Mouse (Mus musculus): Measurements from ENCODE around the gene Pnliprp1. TPM values are rescaled to one million over a fixed set of nuclear protein-coding genes. Genes with fewer than 3 reads are reported as not detected.

The Pnliprp1 gene
- polyA plus RNA-seq, 1 experiment: 3.3 TPM

DNA sequence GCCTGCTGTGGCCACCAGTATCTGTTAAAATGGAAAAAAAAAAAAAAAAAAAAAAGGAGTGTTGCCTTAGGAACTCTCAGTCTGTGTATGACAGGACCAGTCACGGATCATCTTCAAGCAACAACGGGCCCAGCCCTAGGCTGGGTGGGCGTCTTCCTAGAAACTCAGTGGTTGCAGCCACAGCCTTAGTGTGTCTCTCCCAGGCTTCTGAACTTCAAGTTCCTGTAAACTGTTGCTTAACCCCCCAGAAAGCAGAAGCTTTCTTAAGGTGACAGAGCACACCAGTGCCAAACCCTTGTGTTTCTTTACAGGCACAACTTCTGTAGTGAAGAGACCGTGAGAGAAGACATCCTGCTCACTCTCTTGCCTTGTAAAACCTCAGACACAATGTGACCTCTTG lies 15.0 kb downstream of the Pnliprp1 start:
- no peaks in the 10 kb centered on the region for H3K36me3 ChIP-seq (ENCODE audit: control insufficient read depth, insufficient read depth, low read length)
- WGBS: 71% methylated on average over 4 of the region's 4 CpGs
- no peak overlapping the region for H3K4me3 ChIP-seq (ENCODE audit: low read depth, low read length)
- TF ChIP-seq CTCF (IDR thresholded peaks at IDR 0.05; ENCODE audit: extremely low read depth, insufficient read length, insufficient replicate concordance, low read depth, low read length) (no peak), POLR2A (IDR thresholded peaks at IDR 0.05; ENCODE audit: low read depth, low read length) (no peak)
- H3K4me1 ChIP-seq (ENCODE audit: control insufficient read depth, insufficient read depth, insufficient read length, low read length): peaks cover 7% of the 10 kb centered on the region; the same call in 1 of the 2 replicates
- H3K27ac ChIP-seq (ENCODE audit: insufficient read depth, low read depth, low read length): no peak overlapping the region
- no peaks in the 10 kb centered on the region for H3K27me3 ChIP-seq (ENCODE audit: control insufficient read depth, insufficient read depth, low read length)

DNA sequence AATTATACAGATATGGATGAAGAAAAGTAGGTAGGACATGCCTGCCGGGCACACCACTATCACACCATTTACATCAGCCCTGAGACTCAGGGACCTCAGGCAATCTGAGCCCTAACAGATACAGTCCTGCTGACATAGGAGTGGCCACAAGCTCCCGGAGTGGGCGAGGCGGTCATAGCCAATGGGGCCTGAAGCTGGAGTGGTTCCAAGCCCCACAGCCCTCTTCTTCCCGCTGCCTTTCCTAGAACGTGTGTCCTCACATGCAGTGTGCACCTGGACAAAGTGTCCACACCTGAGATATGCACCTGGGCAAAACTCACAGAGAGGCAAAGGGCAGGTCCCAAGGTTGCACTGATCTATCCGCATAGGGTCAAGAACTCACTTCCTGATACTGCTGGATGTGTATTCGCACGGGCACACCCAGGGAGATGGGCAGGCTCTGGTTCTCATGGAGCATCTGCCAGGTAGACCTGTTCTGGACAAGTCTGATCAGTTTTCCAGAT lies 18.9 kb downstream of the Pnliprp1 start:
- Histone ChIP-seq H3K27me3 (ENCODE audit: control insufficient read depth, insufficient read depth, low read length) (no peaks in the 10 kb centered on the region), H3K27ac (ENCODE audit: insufficient read depth, low read depth, low read length) (peak overlapping the region; percentile 25; the same call in 1 of the 2 replicates), H3K4me3 (ENCODE audit: low read depth, low read length) (no peak overlapping the region), H3K36me3 (ENCODE audit: control insufficient read depth, insufficient read depth, low read length) (no peaks in the 10 kb centered on the region), H3K4me1 (ENCODE audit: control insufficient read depth, insufficient read depth, insufficient read length, low read length) (peaks cover 16% of the 10 kb centered on the region; the same call in 1 of the 2 replicates)
- TF ChIP-seq POLR2A (IDR thresholded peaks at IDR 0.05; ENCODE audit: low read depth, low read length) (no peak), CTCF (IDR thresholded peaks at IDR 0.05; ENCODE audit: extremely low read depth, insufficient read length, insufficient replicate concordance, low read depth, low read length) (peak; percentile 3; the same call in 1 of the 2 replicates)
- 19% methylated on average over 9 of the region's 9 CpGs for WGBS

DNA sequence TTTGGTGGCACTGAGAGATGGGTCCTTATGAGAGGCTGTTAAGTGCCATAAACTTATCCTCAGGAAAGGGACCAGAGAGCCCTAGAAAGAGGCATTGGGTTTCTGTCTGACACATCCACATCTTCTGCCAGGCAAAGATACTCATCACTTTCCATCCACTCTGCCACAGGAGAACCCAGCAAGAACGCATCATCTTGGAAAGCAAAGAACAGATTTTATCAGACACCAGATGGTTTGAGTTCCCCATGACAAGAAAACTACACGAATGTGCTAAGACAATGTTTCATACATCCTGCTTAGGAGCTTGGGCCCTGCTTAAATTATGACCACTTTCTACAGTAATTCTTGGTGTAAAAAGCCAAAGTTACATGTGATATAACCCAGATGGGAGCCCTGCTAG lies 22.1 kb downstream of the Pnliprp1 start:
- H3K4me3 ChIP-seq (ENCODE audit: low read depth, low read length): no peak overlapping the region
- no peaks in the 10 kb centered on the region for H3K27me3 ChIP-seq (ENCODE audit: control insufficient read depth, insufficient read depth, low read length)
- H3K4me1 ChIP-seq (ENCODE audit: control insufficient read depth, insufficient read depth, insufficient read length, low read length): peaks cover 19% of the 10 kb centered on the region; the same call in 1 of the 2 replicates
- no peaks in the 10 kb centered on the region for H3K36me3 ChIP-seq (ENCODE audit: control insufficient read depth, insufficient read depth, low read length)
- TF ChIP-seq CTCF (IDR thresholded peaks at IDR 0.05; ENCODE audit: extremely low read depth, insufficient read length, insufficient replicate concordance, low read depth, low read length): no peak
- no peak for TF ChIP-seq POLR2A (IDR thresholded peaks at IDR 0.05; ENCODE audit: low read depth, low read length)
- no peak overlapping the region for H3K27ac ChIP-seq (ENCODE audit: insufficient read depth, low read depth, low read length)
- WGBS: 83% methylated on average over 2 of the region's 2 CpGs

DNA sequence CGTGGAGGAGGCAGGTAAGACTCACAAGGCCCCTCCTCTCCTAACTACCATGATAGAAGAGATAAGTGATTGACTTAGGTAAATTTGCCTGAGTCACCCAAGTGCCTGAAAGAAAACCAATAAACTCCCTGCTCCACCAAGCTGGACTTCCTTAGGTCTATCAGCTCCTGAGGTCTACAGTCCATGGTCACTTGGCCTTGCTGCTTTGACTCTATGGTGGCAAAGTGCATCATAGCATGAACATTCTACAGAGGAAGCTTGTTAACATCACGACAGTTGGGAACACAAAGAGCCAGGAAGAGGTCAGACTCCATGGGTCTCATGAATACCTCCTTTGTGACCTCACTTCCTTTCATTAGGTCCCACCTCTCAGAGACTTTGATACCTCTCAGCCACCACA lies 22.8 kb downstream of the Pnliprp1 start:
- no peak for TF ChIP-seq POLR2A (IDR thresholded peaks at IDR 0.05; ENCODE audit: low read depth, low read length)
- TF ChIP-seq CTCF (IDR thresholded peaks at IDR 0.05; ENCODE audit: extremely low read depth, insufficient read length, insufficient replicate concordance, low read depth, low read length): no peak
- Histone ChIP-seq H3K4me1 (ENCODE audit: control insufficient read depth, insufficient read depth, insufficient read length, low read length) (peaks cover 19% of the 10 kb centered on the region; the same call in 1 of the 2 replicates), H3K27me3 (ENCODE audit: control insufficient read depth, insufficient read depth, low read length) (no peaks in the 10 kb centered on the region), H3K36me3 (ENCODE audit: control insufficient read depth, insufficient read depth, low read length) (no peaks in the 10 kb centered on the region), H3K27ac (ENCODE audit: insufficient read depth, low read depth, low read length) (peak overlapping the region; percentile 57; the same call in 1 of the 2 replicates), H3K4me3 (ENCODE audit: low read depth, low read length) (no peak overlapping the region)
- 45% methylated on average over 2 of the region's 2 CpGs for WGBS

DNA sequence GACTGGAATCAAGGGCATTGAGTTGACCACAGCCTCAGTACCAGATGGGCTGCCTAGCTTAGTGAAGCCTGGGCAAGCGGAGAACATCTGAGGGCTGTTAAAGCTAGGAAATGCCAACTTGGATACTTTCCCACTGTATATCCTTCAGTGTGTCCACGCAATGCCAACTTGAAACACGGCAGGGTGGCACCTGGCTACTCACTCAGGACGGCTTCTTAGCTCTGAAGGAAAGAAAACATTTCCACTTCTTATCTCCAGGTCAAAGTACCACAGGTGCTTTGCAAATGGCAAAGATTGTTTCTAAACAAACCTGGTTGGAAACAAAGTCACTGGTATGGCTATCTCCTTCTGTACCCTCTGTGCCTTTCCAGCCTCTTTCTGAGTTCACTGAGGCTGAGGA lies 30.2 kb downstream of the Pnliprp1 start:
- no peaks in the 10 kb centered on the region for H3K27me3 ChIP-seq (ENCODE audit: control insufficient read depth, insufficient read depth, low read length)
- H3K36me3 ChIP-seq (ENCODE audit: control insufficient read depth, insufficient read depth, low read length): no peaks in the 10 kb centered on the region
- H3K4me3 ChIP-seq (ENCODE audit: low read depth, low read length): no peak overlapping the region
- H3K4me1 ChIP-seq (ENCODE audit: control insufficient read depth, insufficient read depth, insufficient read length, low read length): peaks cover 13% of the 10 kb centered on the region; the same call in 1 of the 2 replicates
- H3K27ac ChIP-seq (ENCODE audit: insufficient read depth, low read depth, low read length): peak overlapping the region; percentile 96
- no peak for TF ChIP-seq POLR2A (IDR thresholded peaks at IDR 0.05; ENCODE audit: low read depth, low read length)
- TF ChIP-seq CTCF (IDR thresholded peaks at IDR 0.05; ENCODE audit: extremely low read depth, insufficient read length, insufficient replicate concordance, low read depth, low read length): no peak
- WGBS: 19% methylated on average over 4 of the region's 4 CpGs

DNA sequence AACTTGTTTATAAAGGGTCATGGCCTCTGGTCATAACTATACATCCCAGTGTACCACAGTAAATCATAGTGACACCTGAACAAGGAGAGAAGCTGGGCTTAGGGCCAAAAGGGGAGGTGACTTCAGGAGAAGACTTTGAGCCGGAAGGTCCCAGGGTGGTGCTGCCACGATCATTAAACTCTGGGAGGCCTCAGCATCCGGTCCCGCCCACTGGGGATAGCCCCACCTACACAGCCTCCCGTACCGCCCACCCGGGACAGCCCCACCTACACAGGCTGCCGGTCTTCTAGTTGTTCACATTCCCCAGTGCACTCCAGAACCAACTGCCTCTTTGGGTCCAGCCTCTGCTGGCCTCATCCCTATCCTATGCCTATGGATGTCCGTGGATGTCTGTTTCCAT lies 30.7 kb downstream of the Pnliprp1 start, which contains the start of gene Pnliprp2:
Gene Pnliprp2, plus strand, starts transcription at position 297 of the 400 bp plus-strand sequence.
- H3K36me3 ChIP-seq (ENCODE audit: control insufficient read depth, insufficient read depth, low read length): no peaks in the 10 kb centered on the region
- peaks cover 13% of the 10 kb centered on the region; the same call in 1 of the 2 replicates for H3K4me1 ChIP-seq (ENCODE audit: control insufficient read depth, insufficient read depth, insufficient read length, low read length)
- H3K4me3 ChIP-seq (ENCODE audit: low read depth, low read length): peak within 1 kb of the TSS; percentile 50
- 17% methylated on average over 9 of the region's 9 CpGs for WGBS
- H3K27ac ChIP-seq (ENCODE audit: insufficient read depth, low read depth, low read length): peak within 1 kb of the TSS; percentile 96
- TF ChIP-seq POLR2A (IDR thresholded peaks at IDR 0.05; ENCODE audit: low read depth, low read length): no peak
- no peak for TF ChIP-seq CTCF (IDR thresholded peaks at IDR 0.05; ENCODE audit: extremely low read depth, insufficient read length, insufficient replicate concordance, low read depth, low read length)
- no peaks in the 10 kb centered on the region for H3K27me3 ChIP-seq (ENCODE audit: control insufficient read depth, insufficient read depth, low read length)

DNA sequence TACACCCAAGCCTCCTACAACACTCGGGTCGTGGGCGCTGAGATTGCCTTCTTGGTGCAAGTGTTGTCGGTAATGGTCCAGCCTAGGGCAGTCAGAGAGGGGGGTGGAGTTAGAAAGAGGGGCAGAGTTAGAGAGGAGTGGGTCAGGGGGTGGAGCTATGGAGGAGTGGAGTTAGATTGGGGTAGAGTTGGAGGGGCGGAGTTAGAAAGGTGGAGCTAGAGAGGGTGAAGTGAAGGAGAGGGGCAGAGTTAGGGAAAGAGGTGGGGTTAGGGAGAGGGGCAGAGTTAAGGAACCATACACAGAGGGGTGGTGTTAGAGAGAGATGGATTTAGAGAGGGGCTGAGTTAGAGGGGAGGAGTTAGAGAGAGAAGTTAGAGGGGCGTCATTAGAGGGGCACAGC lies 33.6 kb downstream of the Pnliprp1 start:
- Histone ChIP-seq H3K4me1 (ENCODE audit: control insufficient read depth, insufficient read depth, insufficient read length, low read length) (peaks cover 13% of the 10 kb centered on the region; the same call in 1 of the 2 replicates), H3K36me3 (ENCODE audit: control insufficient read depth, insufficient read depth, low read length) (no peaks in the 10 kb centered on the region), H3K27me3 (ENCODE audit: control insufficient read depth, insufficient read depth, low read length) (no peaks in the 10 kb centered on the region), H3K27ac (ENCODE audit: insufficient read depth, low read depth, low read length) (no peak overlapping the region), H3K4me3 (ENCODE audit: low read depth, low read length) (no peak overlapping the region)
- TF ChIP-seq CTCF (IDR thresholded peaks at IDR 0.05; ENCODE audit: extremely low read depth, insufficient read length, insufficient replicate concordance, low read depth, low read length) (no peak), POLR2A (IDR thresholded peaks at IDR 0.05; ENCODE audit: low read depth, low read length) (no peak)
- WGBS: 52% methylated on average over 6 of the region's 6 CpGs
